Mouse (Mus musculus) liver, postnatal 0 days (tissue): ENCODE measurements around the gene Foxn3.

Source experiments
- CTCF ChIP-seq: sonication (generic); IDR thresholded peaks from 2 replicates; pipeline ENCODE4 v1.5.1; 2016; ENCODE audit warnings: antibody characterized with exemption, low read depth
- EP300 ChIP-seq: IDR thresholded peaks from 2 replicates; pipeline ENCODE4 v1.6.1; 2016; ENCODE audit warnings: antibody characterized with exemption, low read depth, mild to moderate bottlenecking

- no peak for TF ChIP-seq CTCF
- no peak for TF ChIP-seq EP300
Observed at GRCm38 (mm10) chr12:99517296-99517695, 46.1 kb downstream of the Foxn3 start.
